Mouse (Mus musculus) heart, embryonic 14.5 days (tissue): ENCODE measurements around the gene Tssk6. TPM values are rescaled to one million over a fixed set of nuclear protein-coding genes. Genes with fewer than 3 reads are reported as not detected.

Experiments
- ATAC-seq: fragments of 200-750 bp; cut with Nextera tagmentation; 2 replicates; pipeline ENCODE4 v1.8.0; 2017; ENCODE audit warnings: low read depth, moderate TSS enrichment; ENCODE audit not compliant: insufficient number of reproducible peaks, insufficient read depth, low FRiP score
- H3K27ac ChIP-seq, 2 experiments: fragments of 200-500 bp in 1 of 2; fragments of 300-500 bp in 1 of 2; sonication (generic) in 1 of 2; replicated peaks in 1 of 2; 2 replicates each; pipeline ENCODE4 v1.5.1; 2012 to 2014; ENCODE audit warnings: low read depth in 2 of 2, low read length in 2 of 2, control low read depth in 1 of 2, mild to moderate bottlenecking in 1 of 2, mixed read lengths in 1 of 2; ENCODE audit not compliant: control insufficient read depth in 1 of 2, insufficient read depth in 1 of 2
- H3K27me3 ChIP-seq: fragments of 300-500 bp; sonication (generic); 2 replicates; pipeline ENCODE4 v1.6.1; 2014; ENCODE audit warnings: mild to moderate bottlenecking, low read length, control low read depth; ENCODE audit not compliant: control insufficient read depth, insufficient read depth
- H3K36me3 ChIP-seq: fragments of 300-500 bp; sonication (generic); 2 replicates; pipeline ENCODE4 v1.6.1; 2014; ENCODE audit warnings: mild to moderate bottlenecking, control low read depth, low read length, mixed read lengths; ENCODE audit not compliant: control insufficient read depth, insufficient read depth
- H3K4me1 ChIP-seq, 2 experiments: fragments of 200-500 bp in 1 of 2; fragments of 300-500 bp in 1 of 2; sonication (generic) in 1 of 2; 2 replicates each; pipeline ENCODE4 v1.6.1; 2012 to 2014; ENCODE audit warnings: low read length in 2 of 2, control low read depth in 1 of 2, mixed read lengths in 1 of 2; ENCODE audit not compliant: control insufficient read depth in 2 of 2, insufficient read depth in 2 of 2
- H3K4me2 ChIP-seq: fragments of 300-500 bp; sonication (generic); 2 replicates; pipeline ENCODE4 v1.6.1; 2014; ENCODE audit warnings: mild to moderate bottlenecking, low read length
- H3K4me3 ChIP-seq, 2 experiments: fragments of 200-500 bp in 1 of 2; fragments of 300-500 bp in 1 of 2; sonication (generic) in 1 of 2; 2 replicates each; pipeline ENCODE4 v1.5.1; 2012 to 2014; ENCODE audit warnings: low read length in 2 of 2, mild to moderate bottlenecking in 2 of 2, control low read depth in 1 of 2, low read depth in 1 of 2, moderate library complexity in 1 of 2; ENCODE audit not compliant: control insufficient read depth in 1 of 2, insufficient read depth in 1 of 2
- H3K9ac ChIP-seq: fragments of 300-500 bp; sonication (generic); 2 replicates; pipeline ENCODE4 v1.6.1; 2014; ENCODE audit warnings: mild to moderate bottlenecking, low read length
- H3K9me3 ChIP-seq: fragments of 300-500 bp; sonication (generic); 2 replicates; pipeline ENCODE4 v1.6.1; 2016; ENCODE audit warnings: low read length, control low read depth; ENCODE audit not compliant: control insufficient read depth
- WGBS: fragments of 180-500 bp; shearing (Covaris S2); extraction: QIAGEN DNeasy Blood & Tissue Kit; methylation state at CpG from one replicate; pipeline ENCODE4 v1.1.7; 2014; 5-methylcytosine and 5-hydroxymethylcytosine counted together
- polyA plus RNA-seq: library from polyadenylated mRNA; unstranded; fragments of >200 nt; fragmentation: Nextera tagmentation; extraction: Ambion mirVana; gene quantifications from 2 replicates; pipeline ENCODE4 v1.2.1, GENCODE M21; 2014

The Tssk6 gene
- 1.5 and 1.8 TPM in 2 replicates for polyA plus RNA-seq

DNA sequence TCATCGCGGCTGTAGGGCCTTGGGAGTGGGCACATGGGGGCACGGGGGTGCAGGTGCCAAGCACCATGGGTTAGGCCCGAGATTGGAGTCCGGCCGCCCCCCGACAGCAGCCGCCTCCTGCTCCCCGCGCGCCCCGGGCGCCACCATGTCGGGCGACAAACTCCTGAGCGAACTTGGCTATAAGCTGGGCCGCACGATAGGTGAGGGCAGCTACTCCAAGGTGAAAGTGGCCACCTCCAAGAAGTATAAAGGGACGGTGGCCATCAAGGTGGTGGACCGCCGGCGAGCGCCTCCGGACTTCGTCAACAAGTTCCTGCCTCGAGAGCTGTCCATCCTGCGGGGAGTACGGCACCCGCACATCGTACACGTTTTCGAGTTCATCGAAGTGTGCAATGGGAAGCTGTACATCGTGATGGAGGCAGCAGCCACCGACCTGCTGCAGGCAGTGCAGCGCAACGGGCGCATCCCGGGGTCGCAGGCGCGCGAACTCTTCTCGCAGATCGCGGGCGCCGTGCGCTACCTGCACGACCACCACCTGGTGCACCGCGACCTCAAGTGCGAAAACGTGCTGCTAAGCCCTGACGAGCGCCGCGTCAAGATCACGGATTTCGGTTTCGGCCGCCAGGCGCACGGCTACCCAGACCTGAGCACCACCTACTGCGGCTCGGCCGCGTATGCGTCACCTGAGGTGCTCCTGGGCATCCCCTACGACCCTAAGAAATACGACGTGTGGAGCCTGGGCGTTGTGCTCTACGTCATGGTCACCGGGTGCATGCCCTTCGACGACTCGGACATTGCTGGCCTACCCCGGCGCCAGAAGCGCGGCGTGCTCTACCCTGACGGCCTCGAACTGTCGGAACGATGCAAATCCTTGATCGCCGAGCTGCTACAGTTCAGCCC is at the start of gene Tssk6, which contains the start of the genes Ndufa13 and Yjefn3:
Gene Tssk6 (plus strand): TSS at position 22 of the 900 bp plus-strand sequence.
Gene Ndufa13 (minus strand): TSS at position 396 of the 900 bp plus-strand sequence.
Gene Yjefn3 (minus strand): TSS at position 550 of the 900 bp plus-strand sequence.
- peaks cover 13 to 42% of the 10 kb centered on the region in 2 experiments; a peak in 3 of 4 replicates for H3K4me1 ChIP-seq
- H3K4me2 ChIP-seq: peak within 1 kb of the TSS; percentile 97
- peak within 1 kb of the TSS; percentile 96 for H3K9ac ChIP-seq
- WGBS: 5% methylated on average over 89 of the region's 89 CpGs
- no peaks in the 10 kb centered on the region for H3K27me3 ChIP-seq
- H3K27ac ChIP-seq: peak within 1 kb of the TSS; percentile 90 to 96
- H3K36me3 ChIP-seq: peaks cover 15% of the 10 kb centered on the region
- no peaks in the 10 kb centered on the region for H3K9me3 ChIP-seq
- peak within 1 kb of the TSS; percentile 65 to 81 for H3K4me3 ChIP-seq
- peak; percentile 26; the same call in 1 of the 2 replicates for ATAC-seq

DNA sequence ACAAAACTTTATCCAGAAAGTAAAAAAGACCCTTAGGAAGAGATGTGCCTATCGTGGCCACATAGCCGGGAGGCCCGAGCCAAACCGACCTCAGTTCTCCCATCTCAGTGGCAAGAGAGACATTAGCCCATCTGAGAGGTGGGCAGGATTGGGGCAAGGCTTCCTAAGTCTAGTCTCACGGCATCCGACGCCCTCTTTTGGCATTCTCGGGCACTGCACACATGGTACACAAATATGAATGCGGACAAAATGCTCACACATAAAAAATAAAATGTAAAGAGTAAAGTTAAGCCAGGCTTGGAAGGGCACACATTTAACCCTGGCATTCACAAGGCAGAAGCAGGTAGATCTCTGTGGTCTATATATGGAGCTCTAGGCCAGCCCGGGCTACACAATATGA is 48.1 kb upstream of the Tssk6 start:
- Histone ChIP-seq H3K36me3 (no peaks in the 10 kb centered on the region), H3K4me3 (no peak overlapping the region), H3K9ac (no peak overlapping the region), H3K4me1 (peaks cover 4 to 5% of the 10 kb centered on the region in 2 experiments), H3K4me2 (no peak overlapping the region), H3K27ac (no peak overlapping the region), H3K9me3 (no peaks in the 10 kb centered on the region), H3K27me3 (no peaks in the 10 kb centered on the region)
- WGBS: 86% methylated on average over 10 of the region's 10 CpGs
- no peak for ATAC-seq

DNA sequence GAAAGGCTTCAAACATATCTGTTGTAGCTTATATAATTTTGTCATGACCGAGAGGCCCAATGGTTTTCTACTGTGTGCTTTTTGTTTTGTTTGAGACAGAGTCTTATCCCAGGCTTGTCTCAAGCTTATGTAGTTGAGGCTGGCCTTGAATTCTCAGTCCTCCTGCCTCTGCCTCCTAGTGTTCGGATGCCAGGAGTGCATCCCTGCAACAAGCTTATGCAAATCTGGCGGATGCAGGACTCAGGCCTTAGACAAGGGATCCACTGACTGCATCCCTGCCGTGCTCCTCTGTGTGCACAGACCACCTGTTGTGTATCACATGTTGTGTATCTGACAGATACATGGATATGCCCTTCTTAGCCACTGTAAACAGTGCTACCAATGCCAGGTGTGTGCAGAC is 41.2 kb upstream of the Tssk6 start:
- H3K27ac ChIP-seq: no peak overlapping the region
- no peaks in the 10 kb centered on the region for H3K9me3 ChIP-seq
- no peaks in the 10 kb centered on the region for H3K4me1 ChIP-seq
- H3K4me2 ChIP-seq: no peak overlapping the region
- H3K4me3 ChIP-seq: no peak overlapping the region
- 57% methylated on average over 4 of the region's 4 CpGs for WGBS
- no peak for ATAC-seq
- H3K27me3 ChIP-seq: no peaks in the 10 kb centered on the region
- H3K9ac ChIP-seq: no peak overlapping the region
- no peaks in the 10 kb centered on the region for H3K36me3 ChIP-seq

DNA sequence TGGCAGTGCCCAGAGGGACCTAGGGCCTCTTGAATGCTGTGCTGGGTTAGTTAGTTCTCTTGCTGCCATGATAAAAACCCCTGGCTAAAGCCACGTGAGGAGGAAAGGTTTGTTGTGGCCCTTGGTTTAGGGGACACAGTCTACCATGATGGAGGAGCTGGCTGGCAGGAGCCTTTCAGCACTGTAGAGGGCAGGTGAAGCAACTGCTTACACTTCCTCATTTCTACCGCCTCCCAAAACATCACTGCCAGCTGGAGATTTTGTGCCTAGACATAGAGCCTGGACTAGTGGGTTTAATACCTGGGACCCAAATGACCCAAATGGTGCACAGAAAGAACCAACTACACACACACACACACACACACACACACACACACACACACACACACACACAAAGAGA is 40.7 kb upstream of the Tssk6 start:
- H3K4me3 ChIP-seq: no peak overlapping the region
- WGBS: 45% methylated on average over 2 of the region's 2 CpGs
- no peaks in the 10 kb centered on the region for H3K27me3 ChIP-seq

DNA sequence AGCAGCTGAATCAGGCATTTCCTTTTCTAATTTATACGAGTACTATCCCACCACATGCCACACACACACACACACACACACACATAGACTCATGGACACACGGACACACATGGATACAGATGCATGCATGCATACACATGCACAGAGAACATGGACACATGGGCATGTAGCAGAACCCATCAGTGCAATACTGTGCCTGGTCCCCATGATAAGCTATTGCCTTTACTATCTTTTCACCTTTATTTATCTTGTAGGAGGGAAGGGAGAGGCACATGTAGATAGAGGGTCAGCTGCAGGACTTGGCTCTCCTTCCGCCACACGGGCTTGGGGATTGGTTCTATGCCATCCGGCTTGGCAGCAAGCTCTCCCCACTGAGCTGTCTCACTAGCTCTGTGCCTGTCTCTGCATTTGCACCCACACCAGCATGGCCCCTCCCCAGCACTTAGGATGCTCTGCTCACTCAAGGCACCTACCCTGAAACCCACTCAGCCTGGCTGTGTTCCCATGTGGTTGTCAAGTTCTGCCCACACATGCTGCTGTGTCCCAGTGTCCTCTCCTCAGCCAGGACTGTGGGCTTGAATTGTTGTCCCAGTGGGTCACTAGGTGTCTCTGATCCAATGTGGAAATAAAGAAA is 38.5 kb upstream of the Tssk6 start:
- Histone ChIP-seq H3K9ac (no peak overlapping the region), H3K4me2 (no peak overlapping the region), H3K27ac (no peak overlapping the region), H3K4me3 (no peak overlapping the region), H3K27me3 (no peaks in the 10 kb centered on the region), H3K9me3 (no peaks in the 10 kb centered on the region), H3K4me1 (peaks cover 0 to 6% of the 10 kb centered on the region in 2 experiments; a peak in 1 of 4 replicates), H3K36me3 (no peaks in the 10 kb centered on the region)
- 63% methylated on average over 5 of the region's 5 CpGs for WGBS
- ATAC-seq: no peak

More for the DNA sequence above, 40.7 kb upstream of the Tssk6 start:
- no peak overlapping the region for H3K9ac ChIP-seq
- ATAC-seq: no peak
- H3K36me3 ChIP-seq: no peaks in the 10 kb centered on the region
- H3K27ac ChIP-seq: no peak overlapping the region
- no peaks in the 10 kb centered on the region for H3K9me3 ChIP-seq
- no peaks in the 10 kb centered on the region for H3K4me1 ChIP-seq
- H3K4me2 ChIP-seq: no peak overlapping the region

DNA sequence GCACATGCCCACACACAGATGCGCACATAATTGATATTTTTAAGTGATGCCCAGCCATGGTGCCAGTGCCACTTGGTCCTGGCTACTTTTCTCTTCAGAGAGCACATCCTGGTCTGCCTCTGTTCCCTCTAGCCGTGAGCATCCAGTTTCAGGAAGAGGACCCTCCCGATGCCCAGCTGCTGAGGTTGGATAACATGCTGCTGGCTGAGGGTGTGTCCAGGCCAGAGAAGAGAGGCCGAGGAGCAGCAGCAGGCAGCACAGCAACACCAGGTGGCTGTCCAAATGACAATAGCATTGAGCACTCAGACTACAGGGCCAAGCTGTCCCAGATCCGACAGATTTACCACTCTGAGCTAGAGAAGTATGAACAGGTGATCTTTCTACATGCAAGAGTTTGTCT is 37.8 kb upstream of the Tssk6 start:
- no peak overlapping the region for H3K27ac ChIP-seq
- H3K4me1 ChIP-seq: peaks cover 0 to 6% of the 10 kb centered on the region in 2 experiments; a peak in 1 of 4 replicates
- H3K9me3 ChIP-seq: no peaks in the 10 kb centered on the region
- 55% methylated on average over 5 of the region's 5 CpGs for WGBS
- no peaks in the 10 kb centered on the region for H3K27me3 ChIP-seq
- no peak overlapping the region for H3K4me2 ChIP-seq
- no peak overlapping the region for H3K4me3 ChIP-seq
- no peaks in the 10 kb centered on the region for H3K36me3 ChIP-seq
- ATAC-seq: no peak
- H3K9ac ChIP-seq: no peak overlapping the region

DNA sequence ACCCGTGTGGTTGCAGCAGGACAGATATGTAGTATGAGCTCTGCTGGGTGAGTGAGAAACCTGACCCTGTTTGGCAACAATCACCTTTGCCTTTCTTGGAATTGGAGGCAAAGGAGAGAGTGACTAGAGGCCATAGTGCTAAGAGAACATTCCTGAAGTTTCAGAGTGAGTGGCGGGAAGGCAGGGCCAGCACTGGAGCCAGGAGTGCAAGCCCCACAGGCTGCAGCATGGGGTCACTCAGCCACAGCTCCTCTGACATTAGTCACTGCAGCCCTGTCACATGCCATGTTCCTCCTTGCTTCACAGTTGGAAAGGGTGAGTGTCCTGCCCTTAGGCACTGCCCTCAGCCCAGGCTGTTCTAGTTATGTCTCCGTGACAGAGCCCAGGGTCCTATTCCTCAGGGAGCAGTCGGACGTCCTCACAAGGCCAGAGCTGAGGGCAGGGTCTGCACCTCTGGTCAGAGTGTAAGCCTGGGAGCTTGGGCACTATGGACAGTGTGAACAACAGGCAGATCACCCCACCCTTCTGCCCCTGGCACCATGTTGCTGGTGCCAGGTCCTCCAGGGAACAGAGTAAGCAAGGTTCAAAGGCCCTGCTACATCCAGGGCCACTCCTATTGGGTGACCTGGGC is 34.2 kb upstream of the Tssk6 start:
- Histone ChIP-seq H3K4me1 (peaks cover 0 to 6% of the 10 kb centered on the region in 2 experiments; a peak in 1 of 4 replicates), H3K9ac (no peak overlapping the region), H3K36me3 (no peaks in the 10 kb centered on the region), H3K4me3 (no peak overlapping the region), H3K27ac (no peak overlapping the region), H3K9me3 (no peaks in the 10 kb centered on the region), H3K27me3 (no peaks in the 10 kb centered on the region), H3K4me2 (no peak overlapping the region)
- 59% methylated on average over 5 of the region's 5 CpGs for WGBS
- ATAC-seq: no peak
